Mouse (Mus musculus): ENCODE data around the gene Atp1a3. TPM values are rescaled to one million over a fixed set of nuclear protein-coding genes. Genes with fewer than 3 reads are reported as not detected.

The Atp1a3 gene
- polyA plus RNA-seq, 2 experiments = 0.38 to 0.60 TPM

GRCm38 (mm10) chr7:24980439-24980838 is 25.3 kb downstream of the Atp1a3 start:
- WGBS (ENCODE audit: insufficient replicate concordance) = 57% methylated on average over 7 of the region's 7 CpGs
- Histone ChIP-seq H3K4me3 (ENCODE audit: insufficient read depth in 1 of 2, low read depth in 2 of 2, low read length in 2 of 2) (no peak overlapping the region), H3K9me3 (ENCODE audit: control insufficient read depth, low read length) (no peaks in the 10 kb centered on the region), H3K9ac (replicated peaks) (no peak overlapping the region), H3K4me2 (ENCODE audit: low read depth) (no peak overlapping the region), H3K27me3 (ENCODE audit: control insufficient read depth, insufficient read depth, low read length) (no peaks in the 10 kb centered on the region), H3K36me3 (replicated peaks; ENCODE audit: control insufficient read depth, insufficient read depth, low read depth) (no peaks in the 10 kb centered on the region), H3K27ac (no peak overlapping the region), H3K4me1 (replicated peaks; ENCODE audit: control insufficient read depth in 2 of 2, insufficient read depth in 2 of 2, low read length in 1 of 2) (no peaks in the 10 kb centered on the region)
- no peak for ATAC-seq (ENCODE audit: insufficient read depth)
- DNase-seq (ENCODE audit: low read depth in 3 of 3, low spot score in 3 of 3) = no peak
- TF ChIP-seq EP300 (IDR thresholded peaks at IDR 0.05; ENCODE audit: low read depth) = no peak
- TF ChIP-seq CTCF (IDR thresholded peaks at IDR 0.05; ENCODE audit: low read depth) = no peak

GRCm38 (mm10) chr7:24978781-24979180 is 27.0 kb downstream of the Atp1a3 start:
- H3K27ac ChIP-seq = no peak overlapping the region
- DNase-seq (ENCODE audit: low read depth in 3 of 3, low spot score in 3 of 3) = no peak

GRCm38 (mm10) chr7:24974893-24975595 is 30.7 kb downstream of the Atp1a3 start:
- ATAC-seq (ENCODE audit: insufficient read depth) = no peak
- Histone ChIP-seq H3K9ac (replicated peaks) (no peak overlapping the region), H3K27me3 (ENCODE audit: control insufficient read depth, insufficient read depth, low read length) (no peaks in the 10 kb centered on the region), H3K4me1 (replicated peaks; ENCODE audit: control insufficient read depth in 2 of 2, insufficient read depth in 2 of 2, low read length in 1 of 2) (no peaks in the 10 kb centered on the region; a peak in 1 of 4 replicates), H3K9me3 (ENCODE audit: control insufficient read depth, low read length) (no peaks in the 10 kb centered on the region), H3K27ac (no peak overlapping the region), H3K4me3 (ENCODE audit: insufficient read depth in 1 of 2, low read depth in 2 of 2, low read length in 2 of 2) (no peak overlapping the region), H3K4me2 (ENCODE audit: low read depth) (no peak overlapping the region), H3K36me3 (replicated peaks; ENCODE audit: control insufficient read depth, insufficient read depth, low read depth) (no peaks in the 10 kb centered on the region)
- DNase-seq (ENCODE audit: low read depth in 3 of 3, low spot score in 3 of 3) = peak in 2 of 3 experiments; percentile 38 to 46
- WGBS (ENCODE audit: insufficient replicate concordance) = 14% methylated on average over 9 of the region's 9 CpGs
- TF ChIP-seq EP300 (IDR thresholded peaks at IDR 0.05; ENCODE audit: low read depth) (no peak), CTCF (IDR thresholded peaks at IDR 0.05; ENCODE audit: low read depth) (peak; percentile 82)

More at GRCm38 (mm10) chr7:24978781-24979180, 27.0 kb downstream of the Atp1a3 start:
- Histone ChIP-seq H3K27me3 (ENCODE audit: control insufficient read depth, insufficient read depth, low read length) (no peaks in the 10 kb centered on the region), H3K4me1 (replicated peaks; ENCODE audit: control insufficient read depth in 2 of 2, insufficient read depth in 2 of 2, low read length in 1 of 2) (no peaks in the 10 kb centered on the region), H3K4me2 (ENCODE audit: low read depth) (no peak overlapping the region), H3K9me3 (ENCODE audit: control insufficient read depth, low read length) (no peaks in the 10 kb centered on the region), H3K36me3 (replicated peaks; ENCODE audit: control insufficient read depth, insufficient read depth, low read depth) (no peaks in the 10 kb centered on the region), H3K4me3 (ENCODE audit: insufficient read depth in 1 of 2, low read depth in 2 of 2, low read length in 2 of 2) (no peak overlapping the region), H3K9ac (replicated peaks) (no peak overlapping the region)
- TF ChIP-seq EP300 (IDR thresholded peaks at IDR 0.05; ENCODE audit: low read depth) (no peak), CTCF (IDR thresholded peaks at IDR 0.05; ENCODE audit: low read depth) (no peak)
- 12% methylated on average over 7 of the region's 7 CpGs for WGBS (ENCODE audit: insufficient replicate concordance)
- no peak for ATAC-seq (ENCODE audit: insufficient read depth)

GRCm38 (mm10) chr7:24973902-24974301 is 31.9 kb downstream of the Atp1a3 start:
- Histone ChIP-seq H3K4me3 (ENCODE audit: insufficient read depth in 1 of 2, low read depth in 2 of 2, low read length in 2 of 2) (no peak overlapping the region), H3K9me3 (ENCODE audit: control insufficient read depth, low read length) (no peaks in the 10 kb centered on the region), H3K4me2 (ENCODE audit: low read depth) (no peak overlapping the region), H3K9ac (replicated peaks) (no peak overlapping the region), H3K27ac (no peak overlapping the region), H3K4me1 (replicated peaks; ENCODE audit: control insufficient read depth in 2 of 2, insufficient read depth in 2 of 2, low read length in 1 of 2) (no peaks in the 10 kb centered on the region; a peak in 1 of 4 replicates), H3K36me3 (replicated peaks; ENCODE audit: control insufficient read depth, insufficient read depth, low read depth) (no peaks in the 10 kb centered on the region), H3K27me3 (ENCODE audit: control insufficient read depth, insufficient read depth, low read length) (no peaks in the 10 kb centered on the region)
- no peak for DNase-seq (ENCODE audit: low read depth in 3 of 3, low spot score in 3 of 3)
- WGBS (ENCODE audit: insufficient replicate concordance) = 56% methylated on average over 5 of the region's 5 CpGs
- no peak for ATAC-seq (ENCODE audit: insufficient read depth)
- TF ChIP-seq EP300 (IDR thresholded peaks at IDR 0.05; ENCODE audit: low read depth) (no peak), CTCF (IDR thresholded peaks at IDR 0.05; ENCODE audit: low read depth) (no peak)

- Histone ChIP-seq H3K4me1 (replicated peaks; ENCODE audit: control insufficient read depth in 2 of 2, insufficient read depth in 2 of 2, low read length in 1 of 2) (no peaks in the 10 kb centered on the region; a peak in 1 of 4 replicates), H3K36me3 (replicated peaks; ENCODE audit: control insufficient read depth, insufficient read depth, low read depth) (no peaks in the 10 kb centered on the region), H3K9ac (replicated peaks) (no peak overlapping the region; the same call in 1 of the 2 replicates), H3K9me3 (ENCODE audit: control insufficient read depth, low read length) (no peaks in the 10 kb centered on the region), H3K4me3 (ENCODE audit: insufficient read depth in 1 of 2, low read depth in 2 of 2, low read length in 2 of 2) (no peak overlapping the region), H3K4me2 (ENCODE audit: low read depth) (peak overlapping the region; percentile 92), H3K27ac (no peak overlapping the region), H3K27me3 (ENCODE audit: control insufficient read depth, insufficient read depth, low read length) (no peaks in the 10 kb centered on the region)
- TF ChIP-seq CTCF (IDR thresholded peaks at IDR 0.05; ENCODE audit: low read depth) (no peak), EP300 (IDR thresholded peaks at IDR 0.05; ENCODE audit: low read depth) (no peak)
- no peak for ATAC-seq (ENCODE audit: insufficient read depth)
- WGBS (ENCODE audit: insufficient replicate concordance) = 74% methylated on average over 4 of the region's 4 CpGs
- no peak for DNase-seq (ENCODE audit: low read depth in 3 of 3, low spot score in 3 of 3)
Observed at GRCm38 (mm10) chr7:24973208-24973607, 32.5 kb downstream of the Atp1a3 start.
